Mouse (Mus musculus): Measurements from ENCODE around the gene Tac4.

Gene Tac4

GRCm38 (mm10) chr11:95259088-95259849, 2.1 kb upstream of the Tac4 start:
- DNase-seq (ENCODE audit: low read depth, low spot score): peak; percentile 81

GRCm38 (mm10) chr11:95263816-95264454, 2.6 kb downstream of the Tac4 start:
- DNase-seq (ENCODE audit: low read depth, low spot score): no peak

- no peak for DNase-seq (ENCODE audit: low read depth, low spot score)
Observed at GRCm38 (mm10) chr11:95264455-95265013, 3.2 kb downstream of the Tac4 start.

GRCm38 (mm10) chr11:95266540-95267245, 5.4 kb downstream of the Tac4 start:
- no peak for DNase-seq (ENCODE audit: low read depth, low spot score)

- no peak for DNase-seq (ENCODE audit: low read depth, low spot score)
Observed at GRCm38 (mm10) chr11:95273661-95274060, 12.3 kb downstream of the Tac4 start.

- no peak for DNase-seq (ENCODE audit: low read depth, low spot score)
Observed at GRCm38 (mm10) chr11:95274613-95275012, 13.3 kb downstream of the Tac4 start.

- no peak for DNase-seq (ENCODE audit: low read depth, low spot score)
Observed at GRCm38 (mm10) chr11:95276056-95276455, 14.7 kb downstream of the Tac4 start.

DNA sequence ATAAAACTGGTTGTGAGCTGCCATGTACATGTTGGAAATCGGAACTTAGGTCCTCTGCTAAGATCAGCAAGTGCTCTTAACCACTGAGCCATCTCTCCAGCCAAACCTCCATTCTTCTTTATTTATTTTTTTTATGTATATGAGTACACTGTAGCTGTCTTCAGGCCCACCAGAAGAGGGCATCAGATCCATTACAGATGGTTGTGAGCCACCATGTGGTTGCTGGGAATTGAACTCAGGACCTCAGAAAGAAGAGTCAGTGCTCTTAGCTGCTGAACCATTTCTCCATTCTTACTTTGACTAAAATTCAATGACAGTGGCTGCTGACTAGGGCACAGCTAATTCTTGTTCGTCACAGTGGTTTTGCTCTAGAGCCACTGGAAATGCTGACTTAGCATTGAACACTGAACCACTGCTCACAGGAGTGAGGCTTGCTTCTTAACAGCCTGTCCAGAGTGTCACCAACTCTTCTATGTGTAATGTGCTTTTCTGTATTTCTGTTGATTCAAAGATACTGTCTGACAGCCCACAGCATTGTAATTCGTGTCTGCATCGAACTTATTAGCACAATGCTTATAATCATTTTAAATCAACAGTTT, 17.8 kb downstream of the Tac4 start:
- no peak for DNase-seq (ENCODE audit: low read depth, low spot score)

DNA sequence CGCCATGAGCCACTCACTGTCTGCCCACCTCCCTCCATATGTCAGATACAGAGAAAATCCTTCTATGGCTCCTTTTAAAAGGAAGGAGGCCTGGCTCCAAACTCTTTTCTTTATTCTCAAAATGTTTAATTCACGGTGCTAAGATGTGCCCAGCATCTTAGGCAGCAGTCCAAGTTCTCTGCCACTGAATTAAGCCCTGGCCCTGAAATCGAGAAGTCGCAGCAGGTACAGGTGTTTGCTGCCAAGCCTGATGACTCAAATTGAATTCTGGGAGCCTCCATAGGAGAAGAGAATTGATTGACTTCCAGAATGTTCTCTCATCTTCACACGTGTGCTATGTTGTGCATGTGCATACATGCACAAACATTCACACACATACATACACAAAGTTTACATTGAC, 21.0 kb downstream of the Tac4 start:
- DNase-seq (ENCODE audit: low read depth, low spot score): no peak

DNA sequence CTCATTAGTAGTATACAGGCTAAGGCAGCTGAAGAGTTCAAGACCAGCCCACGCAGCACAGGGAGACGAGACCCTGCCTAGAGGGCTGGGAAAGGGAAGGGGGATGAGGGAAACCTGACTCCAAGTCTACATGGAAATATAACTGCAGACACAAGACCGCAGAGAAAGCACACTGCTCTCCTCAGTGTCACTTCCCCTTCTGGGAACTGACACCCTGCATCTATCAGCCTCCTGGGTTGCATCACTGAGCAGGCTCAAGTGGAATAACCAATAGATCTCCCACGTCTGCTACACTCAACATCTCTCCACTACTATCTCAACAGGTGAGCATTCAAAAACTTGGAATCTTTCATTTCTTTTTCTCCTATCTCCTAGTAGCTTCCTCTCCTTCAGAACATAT, 30.7 kb downstream of the Tac4 start:
- DNase-seq (ENCODE audit: low read depth, low spot score): no peak

DNA sequence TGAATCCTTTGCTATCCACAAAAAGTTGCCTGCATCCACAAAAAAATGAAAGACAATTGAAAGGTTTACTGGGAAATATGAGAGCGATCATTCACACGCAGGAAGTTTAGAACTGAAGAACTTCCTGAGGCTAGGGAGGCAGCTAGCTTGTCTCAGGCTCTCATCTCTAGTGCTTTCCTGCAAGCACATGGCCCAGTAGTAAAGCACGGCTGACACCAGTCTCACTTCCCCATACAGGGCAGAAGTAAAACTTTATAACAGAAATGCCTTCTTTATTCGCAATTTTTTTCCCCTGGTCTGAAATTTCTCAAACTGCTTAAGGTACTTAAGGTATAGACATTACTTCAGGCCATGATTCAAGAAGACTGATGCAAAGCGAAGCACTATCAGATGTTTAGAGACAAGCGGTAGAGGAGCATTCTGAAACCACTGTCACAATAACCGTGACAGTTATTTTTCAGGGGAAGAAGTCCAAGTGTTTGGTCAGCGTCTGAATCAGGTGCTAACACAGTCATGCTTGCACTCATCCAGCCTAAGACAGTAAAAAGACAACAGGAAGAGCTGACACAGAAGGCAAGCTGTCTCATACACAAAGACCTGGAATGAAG, 31.8 kb downstream of the Tac4 start:
- DNase-seq (ENCODE audit: low read depth, low spot score): no peak

DNA sequence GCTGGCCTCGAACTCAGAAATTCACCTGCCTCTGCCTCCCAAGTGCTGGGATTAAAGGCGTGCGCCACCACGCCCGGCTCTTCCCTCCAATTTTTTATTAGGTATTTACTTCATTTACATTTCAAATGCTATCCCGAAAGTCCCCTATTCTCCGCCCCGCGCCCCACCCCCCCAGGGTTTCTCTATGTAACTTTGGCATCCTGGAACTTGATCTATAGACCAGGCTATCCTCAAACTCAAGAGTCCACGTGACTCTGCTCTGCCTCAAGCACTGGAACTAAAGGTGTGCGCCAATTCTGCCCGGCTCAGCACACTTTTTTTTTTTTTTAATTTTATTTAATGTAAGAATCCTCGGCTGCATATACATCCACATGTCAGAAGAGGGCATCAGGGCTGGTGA, 34.4 kb downstream of the Tac4 start:
- DNase-seq (ENCODE audit: low read depth, low spot score): no peak

GRCm38 (mm10) chr11:95298146-95298545, 36.8 kb downstream of the Tac4 start:
- DNase-seq (ENCODE audit: low read depth, low spot score): peak; percentile 77

GRCm38 (mm10) chr11:95299886-95300285, 38.6 kb downstream of the Tac4 start:
- peak; percentile 16 for DNase-seq (ENCODE audit: low read depth, low spot score)

DNA sequence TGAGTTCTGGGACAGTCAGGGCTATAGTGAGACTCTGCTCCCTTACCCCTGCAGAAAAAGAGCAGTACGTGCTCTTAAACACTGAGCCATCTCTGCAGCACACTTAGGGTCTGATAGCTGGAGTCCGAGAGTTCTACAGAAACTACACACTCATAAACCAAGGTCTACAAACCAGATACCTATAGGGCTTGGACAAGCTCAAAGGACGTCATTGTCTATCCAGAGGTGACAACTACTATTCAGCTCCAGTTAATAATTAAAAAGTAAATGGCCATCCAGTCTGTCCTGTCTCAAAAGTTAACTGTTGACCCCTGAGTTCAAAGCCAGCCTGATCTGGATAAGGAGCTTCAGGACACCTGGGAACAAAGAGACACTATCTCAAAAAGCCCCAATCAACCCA, 40.4 kb downstream of the Tac4 start:
- DNase-seq (ENCODE audit: low read depth, low spot score): no peak

DNA sequence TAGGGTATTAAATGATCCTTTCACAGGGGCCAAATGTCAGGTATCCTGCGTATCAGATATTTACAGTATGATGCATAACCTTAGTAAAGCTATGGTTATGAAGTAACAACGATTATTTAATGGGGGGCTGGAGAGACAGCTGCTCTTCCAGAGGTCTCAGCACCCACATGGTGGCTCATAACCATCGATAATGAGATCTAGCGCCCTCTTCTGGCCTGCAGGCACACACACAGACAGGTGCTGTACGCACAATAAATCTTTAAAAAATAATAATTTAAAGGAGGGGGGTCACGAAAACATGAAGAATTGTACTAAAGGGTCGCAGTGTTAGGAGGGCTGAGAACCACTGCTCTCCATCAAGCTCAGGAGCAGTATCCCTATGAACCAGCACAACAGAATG, 44.3 kb downstream of the Tac4 start:
- peak; percentile 23 for DNase-seq (ENCODE audit: low read depth, low spot score)

GRCm38 (mm10) chr11:95307526-95307925, 46.2 kb downstream of the Tac4 start:
- no peak for DNase-seq (ENCODE audit: low read depth, low spot score)

- DNase-seq (ENCODE audit: low read depth, low spot score): peak; percentile 99
Observed at GRCm38 (mm10) chr11:95309510-95310006, 48.2 kb downstream of the Tac4 start.

DNA sequence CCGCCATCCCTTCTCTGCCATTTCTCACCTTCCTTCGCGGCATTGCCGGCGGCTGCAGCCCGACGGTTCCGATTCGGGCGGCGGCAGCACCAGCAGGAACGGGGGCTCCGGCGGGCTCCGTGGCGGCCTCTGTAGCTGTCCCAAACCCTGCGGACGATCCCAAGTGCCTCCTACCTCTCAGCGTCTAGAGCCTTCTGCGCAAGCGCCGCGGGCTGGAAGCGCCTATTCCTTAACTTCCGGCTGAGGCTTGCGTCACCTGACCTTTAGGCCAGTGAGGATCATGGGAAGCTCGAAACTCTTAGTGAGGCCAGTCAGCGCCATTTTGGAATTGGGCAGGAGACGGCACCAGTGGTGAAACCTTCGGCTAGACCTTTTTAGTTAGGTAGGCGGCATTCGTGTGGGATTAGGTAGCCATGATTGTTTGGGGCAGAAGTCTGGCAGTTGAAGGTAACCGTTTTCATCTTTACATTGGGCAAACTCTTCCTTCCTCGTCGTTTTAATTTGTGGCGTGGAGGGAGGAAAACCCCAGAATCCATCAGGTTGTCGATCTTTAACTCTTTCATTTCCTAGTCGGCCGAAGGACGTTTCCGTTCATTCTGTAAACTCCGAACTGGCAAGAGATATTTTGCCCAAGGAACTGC, 48.8 kb downstream of the Tac4 start, which contains the start of gene Kat7:
Gene Kat7, minus strand, starts transcription at position 240 of the 641 bp plus-strand sequence.
- peak; percentile 100 for DNase-seq (ENCODE audit: low read depth, low spot score)

DNA sequence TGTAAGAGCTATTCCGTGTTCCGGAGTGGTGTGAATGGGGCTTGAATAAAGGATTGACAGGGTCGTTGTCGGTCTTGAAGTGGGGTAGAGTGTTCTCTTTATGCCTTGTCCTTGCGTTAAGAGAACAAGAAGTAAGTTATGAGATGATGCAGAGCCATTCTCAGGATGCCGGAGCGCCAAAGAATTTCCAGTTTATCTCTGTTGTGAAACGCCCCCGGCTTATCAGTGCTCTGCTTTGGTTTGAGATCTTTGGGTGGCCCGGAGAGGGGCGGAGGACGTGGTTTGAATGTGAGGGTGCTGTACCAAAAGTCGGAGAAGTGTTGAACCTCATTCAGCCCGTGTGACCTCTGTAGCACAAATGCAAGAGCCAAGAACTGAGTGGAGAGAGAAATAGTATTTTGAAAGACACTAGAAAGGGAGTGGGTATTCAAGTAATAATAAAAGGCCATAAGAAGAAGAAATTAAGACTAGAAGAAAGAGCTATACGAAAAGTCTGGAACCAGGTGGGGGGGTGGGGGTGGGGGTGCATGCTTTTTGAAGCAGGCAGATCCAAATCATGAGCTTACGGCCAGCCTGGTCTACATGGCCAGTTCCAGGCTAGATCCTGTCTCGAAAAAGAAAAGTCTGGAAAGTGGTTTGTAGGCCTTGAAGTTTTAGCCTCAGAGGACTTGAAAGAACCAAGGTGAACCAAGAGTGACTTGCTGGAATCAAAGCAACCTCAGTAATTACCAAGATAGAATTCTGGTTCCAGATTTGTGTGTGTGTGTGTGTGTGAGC, 49.5 kb downstream of the Tac4 start:
- DNase-seq (ENCODE audit: low read depth, low spot score): no peak

Data from 3T3-L1 (cell line).